Mouse (Mus musculus) neural tube, embryonic 15.5 days (tissue): Measurements from ENCODE around the gene Tmcc2. TPM values are rescaled to one million over a fixed set of nuclear protein-coding genes. Genes with fewer than 3 reads are reported as not detected.

ENCODE experiments used
- ATAC-seq: fragments of 200-750 bp; cut with Nextera tagmentation; 2 replicates; pipeline ENCODE4 v1.8.0; 2017; ENCODE audit warnings: mild to moderate bottlenecking, moderate TSS enrichment, moderate library complexity; ENCODE audit not compliant: low FRiP score
- H3K27ac ChIP-seq: fragments of 300-500 bp; sonication (generic); replicated peaks from 2 replicates; pipeline ENCODE4 v1.5.1; 2015; ENCODE audit warnings: mild to moderate bottlenecking, inconsistent platforms
- H3K27me3 ChIP-seq: fragments of 300-500 bp; sonication (generic); replicated peaks from 2 replicates; pipeline ENCODE4 v1.6.1; 2015; ENCODE audit warnings: inconsistent platforms
- H3K36me3 ChIP-seq: fragments of 300-500 bp; sonication (generic); 2 replicates; pipeline ENCODE4 v1.6.1; 2015; ENCODE audit warnings: inconsistent platforms
- H3K4me1 ChIP-seq: fragments of 300-500 bp; sonication (generic); 2 replicates; pipeline ENCODE4 v1.6.1; 2015; ENCODE audit warnings: inconsistent platforms
- H3K4me2 ChIP-seq: fragments of 300-500 bp; sonication (generic); 2 replicates; pipeline ENCODE4 v1.6.1; 2015; ENCODE audit warnings: inconsistent platforms, mild to moderate bottlenecking, moderate library complexity
- H3K4me3 ChIP-seq: fragments of 300-500 bp; sonication (generic); replicated peaks from 2 replicates; pipeline ENCODE4 v1.5.1; 2015; ENCODE audit warnings: mild to moderate bottlenecking, inconsistent platforms
- H3K9ac ChIP-seq: fragments of 300-500 bp; sonication (generic); replicated peaks from 2 replicates; pipeline ENCODE4 v1.6.1; 2015; ENCODE audit warnings: mild to moderate bottlenecking, inconsistent platforms
- H3K9me3 ChIP-seq: fragments of 300-500 bp; sonication (generic); replicated peaks from 2 replicates; pipeline ENCODE4 v1.6.1; 2016; ENCODE audit warnings: inconsistent platforms
- WGBS: fragments of 180-500 bp; shearing (Covaris S2); methylation state at CpG from one replicate; pipeline ENCODE4 v1.1.7; 2015; ENCODE audit warnings: mixed read lengths; 5-methylcytosine and 5-hydroxymethylcytosine counted together
- polyA plus RNA-seq: library from polyadenylated mRNA; unstranded; fragments of >200 nt; fragmentation: Nextera tagmentation; extraction: Ambion mirVana; gene quantifications from 2 replicates; pipeline ENCODE4 v1.2.1, GENCODE M21; 2015

Gene Tmcc2
- polyA plus RNA-seq, 1 experiment from 2014 or later = 33.2 TPM

DNA sequence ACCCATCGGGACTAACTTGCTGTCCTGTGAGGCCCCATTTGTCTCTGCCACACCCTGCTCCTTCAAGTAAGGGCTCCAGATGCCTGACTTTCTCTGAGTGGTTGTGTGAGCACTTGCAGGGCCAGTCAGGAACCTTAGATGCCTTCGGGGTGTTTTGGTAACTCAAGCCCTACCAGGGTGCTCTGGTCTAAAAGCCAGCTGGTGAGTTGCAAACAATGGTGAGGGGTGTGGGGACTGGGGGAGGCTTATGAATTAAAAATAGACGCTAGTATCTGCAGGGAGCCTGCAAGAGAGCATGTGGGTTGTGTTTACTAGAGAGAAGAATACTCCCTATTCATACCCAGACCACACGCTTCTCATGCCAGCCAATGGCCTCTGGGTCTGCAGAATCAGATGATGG is 15.8 kb downstream of the Tmcc2 start:
- Histone ChIP-seq H3K27me3 (no peaks in the 10 kb centered on the region), H3K4me2 (no peak overlapping the region), H3K36me3 (peaks cover 27% of the 10 kb centered on the region), H3K9ac (no peak overlapping the region), H3K4me1 (peaks cover 70% of the 10 kb centered on the region), H3K27ac (no peak overlapping the region), H3K9me3 (no peaks in the 10 kb centered on the region), H3K4me3 (no peak overlapping the region)
- ATAC-seq = no peak
- WGBS = 42% methylated on average over 4 of the region's 4 CpGs

DNA sequence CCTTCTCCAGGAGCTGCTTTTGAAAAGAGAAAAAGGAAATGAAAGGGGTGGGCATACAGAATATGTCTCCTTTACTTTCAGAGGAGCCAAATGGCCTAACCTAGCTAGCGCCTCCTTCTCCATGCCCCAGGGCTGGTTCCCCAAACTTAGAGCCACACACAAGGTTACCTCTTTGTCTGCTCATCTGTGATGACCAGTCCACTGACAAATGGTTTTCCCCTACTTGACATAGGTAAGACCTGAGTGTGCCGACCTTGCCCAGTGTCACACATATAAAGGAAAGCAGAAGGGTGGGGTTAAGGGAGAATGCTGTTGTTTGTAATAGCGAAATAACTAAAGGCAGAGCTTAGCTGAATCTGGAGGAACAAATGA is 16.2 kb downstream of the Tmcc2 start:
- no peak overlapping the region for H3K4me2 ChIP-seq
- peaks cover 24% of the 10 kb centered on the region for H3K36me3 ChIP-seq
- 0 out of 2 replicates have a peak overlapping the region, but pooled peaks have one; percentile 38 for H3K27ac ChIP-seq
- no peak for ATAC-seq
- 76% methylated on average over 3 of the region's 3 CpGs for WGBS
- H3K9ac ChIP-seq = no peak overlapping the region
- H3K4me1 ChIP-seq = peaks cover 70% of the 10 kb centered on the region
- H3K9me3 ChIP-seq = no peaks in the 10 kb centered on the region
- no peaks in the 10 kb centered on the region for H3K27me3 ChIP-seq
- H3K4me3 ChIP-seq = no peak overlapping the region

DNA sequence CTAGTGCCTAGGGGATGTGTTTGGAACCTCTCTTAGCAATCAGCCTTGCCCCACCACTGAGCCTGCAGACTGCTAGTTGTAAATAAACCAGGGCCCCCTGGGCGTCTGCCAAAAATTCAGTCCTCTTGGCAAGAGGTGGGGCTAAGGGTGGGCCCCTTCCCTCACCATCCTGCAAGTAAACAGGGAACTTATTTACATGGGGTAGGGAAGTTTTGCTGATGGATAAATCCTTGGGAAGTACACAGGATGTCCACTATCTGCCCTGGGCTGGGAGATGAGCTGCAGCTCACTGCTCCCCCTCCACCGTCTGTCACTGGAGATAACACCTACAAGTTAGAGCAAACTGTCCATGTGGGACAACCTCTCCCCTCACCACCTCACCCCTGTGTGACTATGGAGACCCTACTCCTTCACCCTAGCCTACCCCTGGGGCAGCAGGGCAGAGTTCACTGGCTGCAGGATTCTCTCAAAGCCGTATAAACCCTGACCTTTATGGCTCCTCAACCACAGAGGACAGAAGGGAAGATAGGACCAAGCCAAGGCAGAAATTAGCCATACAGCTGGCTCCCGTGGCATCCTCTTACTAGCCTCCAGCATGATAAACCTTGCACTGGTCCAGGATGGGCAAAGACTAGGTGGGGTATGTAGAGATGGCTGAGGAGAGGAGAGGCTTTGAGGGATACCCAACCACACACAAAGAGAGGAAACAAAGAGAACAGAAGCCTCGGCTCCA is 16.8 kb downstream of the Tmcc2 start:
- H3K4me2 ChIP-seq = no peak overlapping the region
- H3K4me3 ChIP-seq = no peak overlapping the region
- H3K27me3 ChIP-seq = no peaks in the 10 kb centered on the region
- peaks cover 70% of the 10 kb centered on the region for H3K4me1 ChIP-seq
- no peak overlapping the region for H3K9ac ChIP-seq
- H3K9me3 ChIP-seq = no peaks in the 10 kb centered on the region
- H3K36me3 ChIP-seq = peaks cover 19% of the 10 kb centered on the region
- 0 out of 2 replicates have a peak, but pooled peaks have one; percentile 22 for ATAC-seq
- 33% methylated on average over 5 of the region's 5 CpGs for WGBS
- 0 out of 2 replicates have a peak overlapping the region, but pooled peaks have one; percentile 38 for H3K27ac ChIP-seq

DNA sequence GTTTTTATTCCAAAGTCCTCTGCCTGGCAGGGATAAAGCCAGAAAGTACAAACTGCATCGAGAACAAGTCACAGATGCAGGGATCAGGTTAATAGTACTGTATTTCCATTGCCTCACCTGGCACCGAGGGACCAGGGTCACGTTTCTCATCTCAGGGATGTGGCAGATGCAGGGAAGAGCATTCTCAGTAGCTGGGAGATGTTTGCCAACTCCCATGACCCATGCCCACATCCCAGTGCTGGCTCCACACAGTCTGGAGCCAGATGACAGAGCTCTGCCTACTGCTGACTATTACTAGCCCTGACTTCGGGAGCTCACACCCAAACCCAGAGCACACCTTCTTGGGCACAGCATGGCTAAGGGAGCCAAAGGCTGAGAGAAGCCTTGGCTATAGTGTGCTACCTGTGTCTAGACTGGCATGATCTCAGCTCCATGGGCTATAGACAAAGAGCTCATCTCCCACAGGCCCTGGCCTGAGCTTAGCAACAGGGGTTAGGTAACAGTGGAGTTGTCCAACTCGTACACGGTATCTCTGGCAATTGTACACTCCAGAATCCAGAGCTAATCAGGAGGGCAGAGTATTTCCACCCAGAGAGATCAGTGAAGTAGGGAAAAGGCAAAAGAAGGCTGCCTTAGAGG is 18.1 kb downstream of the Tmcc2 start:
- Histone ChIP-seq H3K36me3 (peaks cover 12% of the 10 kb centered on the region), H3K4me3 (no peak overlapping the region), H3K4me2 (no peak overlapping the region), H3K9me3 (no peaks in the 10 kb centered on the region), H3K4me1 (peaks cover 71% of the 10 kb centered on the region), H3K27me3 (no peaks in the 10 kb centered on the region), H3K9ac (no peak overlapping the region), H3K27ac (0 out of 2 replicates have a peak overlapping the region, but pooled peaks have one; percentile 18)
- WGBS = 80% methylated on average over 6 of the region's 6 CpGs
- ATAC-seq = no peak

DNA sequence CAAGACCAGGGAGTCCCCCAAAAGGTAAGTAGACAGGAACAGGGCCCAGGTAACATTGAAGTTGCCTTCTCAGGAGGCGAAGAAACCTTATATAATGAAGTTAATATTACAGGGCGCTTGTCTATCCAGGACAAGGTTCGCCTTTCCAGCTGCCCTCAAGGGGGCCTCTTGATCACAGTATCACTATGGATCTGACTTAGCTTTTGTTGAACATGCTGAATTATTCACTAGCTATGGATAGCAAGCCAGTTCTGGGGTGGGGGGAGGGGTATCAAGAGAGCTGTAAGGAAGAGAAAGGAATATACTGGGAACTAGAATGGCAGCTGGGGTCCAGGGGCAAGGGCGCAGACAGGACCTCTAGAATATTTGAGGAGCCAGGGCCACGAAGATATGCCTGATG is 18.7 kb downstream of the Tmcc2 start:
- H3K4me2 ChIP-seq = no peak overlapping the region
- H3K27me3 ChIP-seq = no peaks in the 10 kb centered on the region
- H3K9ac ChIP-seq = no peak overlapping the region
- H3K36me3 ChIP-seq = peaks cover 12% of the 10 kb centered on the region
- WGBS = 63% methylated on average over 5 of the region's 5 CpGs
- H3K9me3 ChIP-seq = no peaks in the 10 kb centered on the region
- H3K4me1 ChIP-seq = peaks cover 72% of the 10 kb centered on the region
- no peak for ATAC-seq
- no peak overlapping the region for H3K4me3 ChIP-seq
- H3K27ac ChIP-seq = no peak overlapping the region

DNA sequence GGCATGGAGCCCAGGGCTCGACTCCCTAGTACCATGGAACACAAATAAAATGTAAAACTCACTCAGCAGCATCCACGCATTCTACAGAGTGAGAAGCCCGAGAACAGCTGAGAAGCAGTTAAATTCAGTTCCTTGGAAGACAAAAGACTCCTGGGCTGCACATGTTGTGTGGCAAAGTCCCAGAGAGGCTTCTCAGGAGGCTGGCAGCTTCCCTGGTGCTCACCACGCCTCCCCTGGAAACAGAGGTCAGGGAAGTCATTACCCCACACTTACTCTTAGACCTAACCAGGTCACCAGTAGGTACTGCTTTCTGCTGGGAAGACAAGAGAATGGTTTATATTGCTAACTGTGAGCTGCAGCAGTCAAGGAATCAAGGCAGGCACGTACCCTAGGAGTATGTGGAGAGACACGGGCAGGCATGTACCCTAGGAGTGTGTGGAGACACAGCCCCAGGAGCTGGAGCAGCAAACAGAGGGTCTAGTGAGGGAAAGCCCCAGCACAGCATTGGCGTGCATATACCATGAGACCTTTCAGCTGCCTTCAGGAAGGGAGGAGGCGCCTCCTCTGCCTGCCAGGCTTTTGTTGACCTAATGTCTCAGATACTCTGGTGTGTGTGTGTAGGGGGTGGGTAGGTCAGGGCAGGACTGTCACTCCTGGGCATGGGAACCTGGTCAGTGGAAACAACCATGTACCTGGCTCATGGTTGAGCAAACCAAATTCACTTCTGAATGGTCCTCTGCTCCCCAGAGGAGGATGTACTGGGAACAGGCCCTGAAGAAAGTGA is 19.6 kb downstream of the Tmcc2 start:
- 50% methylated on average over 8 of the region's 8 CpGs for whole genome bisulfite sequencing
- H3K4me3 ChIP-seq = no peak overlapping the region
- no peak overlapping the region for H3K9ac ChIP-seq
- H3K4me1 ChIP-seq = peaks cover 74% of the 10 kb centered on the region
- no peaks in the 10 kb centered on the region for H3K27me3 ChIP-seq
- H3K4me2 ChIP-seq = no peak overlapping the region
- ATAC-seq = no peak
- peaks cover 12% of the 10 kb centered on the region for H3K36me3 ChIP-seq
- H3K27ac ChIP-seq = 0 out of 2 replicates have a peak overlapping the region, but pooled peaks have one; percentile 33
- no peaks in the 10 kb centered on the region for H3K9me3 ChIP-seq

DNA sequence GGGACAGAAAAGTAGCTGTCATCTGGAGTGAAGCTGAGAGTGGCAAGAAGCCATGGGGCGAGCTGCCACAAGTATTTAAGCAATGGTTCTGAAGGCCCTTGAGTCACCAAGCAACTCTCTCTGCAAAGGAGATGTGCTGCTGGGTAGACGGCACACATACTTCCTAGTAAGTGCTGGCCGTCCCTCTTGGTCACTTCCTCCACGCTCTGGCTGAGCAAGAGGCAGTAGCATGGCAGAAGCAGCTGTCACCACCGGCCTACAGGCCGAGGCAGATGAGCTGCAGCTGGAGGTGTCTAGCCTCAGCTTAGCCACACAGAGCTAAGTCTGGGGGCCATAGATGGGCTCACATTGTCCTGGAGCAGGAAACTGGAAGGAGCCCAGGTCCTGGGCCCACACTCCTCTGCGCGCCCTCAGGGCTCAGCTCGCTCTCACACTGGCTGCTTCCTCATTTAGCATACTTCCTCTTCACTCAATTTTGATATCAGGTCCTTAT is 20.4 kb downstream of the Tmcc2 start:
- 84% methylated on average over 9 of the region's 9 CpGs for WGBS
- ATAC-seq = no peak

DNA sequence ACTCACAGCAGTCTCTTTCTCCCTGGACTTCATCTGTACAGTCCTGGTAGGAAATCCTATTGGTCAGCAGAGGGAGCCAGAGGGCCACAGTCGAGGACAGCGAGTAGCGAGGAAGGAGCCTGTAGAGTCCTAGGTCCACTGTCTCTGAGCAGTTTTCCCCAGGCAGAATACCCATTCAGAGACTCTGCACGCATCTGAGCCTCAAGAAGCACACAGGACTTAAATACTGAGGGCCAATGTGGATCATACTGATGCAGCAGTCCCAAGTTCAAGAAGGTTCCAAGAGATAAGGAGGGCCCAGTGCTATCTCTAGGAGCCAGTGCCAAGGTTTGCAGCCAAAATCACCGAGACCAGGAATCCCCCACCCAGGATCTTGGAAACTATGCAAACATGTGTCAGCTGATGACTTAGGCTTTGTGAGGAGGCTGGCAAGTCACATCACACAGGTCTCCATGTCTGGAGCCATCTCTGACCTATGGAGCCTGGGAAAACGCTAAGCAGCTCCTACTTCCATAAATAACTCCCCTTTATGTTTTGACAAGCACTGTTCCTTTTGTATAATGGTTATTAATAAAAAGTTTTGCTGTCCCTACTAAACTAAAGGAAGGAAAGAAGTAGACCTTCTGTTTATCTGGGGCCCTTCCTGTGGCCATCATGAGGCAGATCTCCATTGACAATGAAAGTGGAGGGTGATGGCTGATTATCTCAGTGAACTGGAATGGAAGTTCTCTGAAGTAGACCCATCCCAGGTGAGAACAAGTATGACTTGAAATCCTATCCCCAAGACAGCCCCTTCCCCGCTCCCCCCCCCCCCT is 23.2 kb downstream of the Tmcc2 start:
- H3K27ac ChIP-seq = peak overlapping the region; percentile 39; the same call in 1 of the 2 replicates
- no peaks in the 10 kb centered on the region for H3K27me3 ChIP-seq
- H3K4me2 ChIP-seq = no peak overlapping the region
- no peak overlapping the region for H3K9ac ChIP-seq
- peak; percentile 74 for ATAC-seq
- H3K4me1 ChIP-seq = peaks cover 58% of the 10 kb centered on the region
- H3K36me3 ChIP-seq = peaks cover 12% of the 10 kb centered on the region
- 36% methylated on average over 7 of the region's 7 CpGs for WGBS
- H3K9me3 ChIP-seq = no peaks in the 10 kb centered on the region
- no peak overlapping the region for H3K4me3 ChIP-seq

More for the DNA sequence above, 20.4 kb downstream of the Tmcc2 start:
- 0 out of 2 replicates have a peak overlapping the region, but pooled peaks have one; percentile 45 for H3K27ac ChIP-seq
- peaks cover 12% of the 10 kb centered on the region for H3K36me3 ChIP-seq
- H3K4me1 ChIP-seq = peaks cover 74% of the 10 kb centered on the region
- H3K9ac ChIP-seq = no peak overlapping the region
- no peaks in the 10 kb centered on the region for H3K9me3 ChIP-seq
- no peaks in the 10 kb centered on the region for H3K27me3 ChIP-seq
- no peak overlapping the region for H3K4me2 ChIP-seq
- no peak overlapping the region for H3K4me3 ChIP-seq

DNA sequence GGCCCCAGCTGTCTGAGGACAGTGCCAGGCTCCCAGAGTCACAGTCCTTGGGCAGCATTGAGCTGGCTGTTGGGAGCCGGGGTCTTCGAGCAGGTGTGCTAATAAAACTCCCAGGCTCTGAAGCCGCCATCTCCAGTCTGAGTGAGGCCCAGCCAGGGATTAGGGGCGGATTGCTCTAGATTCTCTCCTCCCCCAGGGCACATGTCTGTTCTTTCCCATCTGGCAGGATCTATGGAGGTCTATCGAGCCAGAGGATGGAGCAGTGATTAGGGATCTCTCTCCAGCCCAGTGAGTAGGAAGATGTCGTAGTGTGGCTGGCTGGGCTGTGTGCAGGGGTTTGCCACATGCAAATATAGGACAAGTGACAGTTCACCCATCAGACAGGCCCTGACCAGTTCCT is 24.1 kb downstream of the Tmcc2 start:
- H3K4me2 ChIP-seq = no peak overlapping the region
- H3K27me3 ChIP-seq = no peaks in the 10 kb centered on the region
- WGBS = 44% methylated on average over 6 of the region's 6 CpGs
- ATAC-seq = no peak
- no peak overlapping the region for H3K4me3 ChIP-seq
- H3K9me3 ChIP-seq = no peaks in the 10 kb centered on the region
- no peak overlapping the region for H3K27ac ChIP-seq
- peaks cover 18% of the 10 kb centered on the region for H3K36me3 ChIP-seq
- no peak overlapping the region for H3K9ac ChIP-seq
- H3K4me1 ChIP-seq = peaks cover 49% of the 10 kb centered on the region

DNA sequence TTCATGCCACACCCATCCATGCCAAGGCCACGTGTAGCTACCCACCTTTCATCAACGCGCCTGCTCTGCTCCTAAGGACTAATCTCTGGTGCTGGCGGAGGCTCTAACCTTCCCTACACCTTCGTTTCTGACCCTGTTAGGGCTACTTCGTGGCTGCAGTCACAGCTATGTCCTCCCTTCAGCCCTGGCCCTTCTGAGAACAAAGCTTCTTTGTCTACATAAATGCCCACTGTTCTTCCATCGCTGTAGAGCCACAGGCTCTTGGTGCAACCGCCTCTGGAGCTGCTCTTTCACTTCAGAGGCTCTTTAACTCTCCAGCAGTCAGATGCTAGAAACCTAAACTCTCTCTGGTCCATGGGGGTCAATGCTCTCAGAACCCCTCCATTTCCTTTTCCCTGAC is 24.8 kb downstream of the Tmcc2 start:
- H3K36me3 ChIP-seq = peaks cover 18% of the 10 kb centered on the region
- H3K9me3 ChIP-seq = no peaks in the 10 kb centered on the region
- 58% methylated on average over 8 of the region's 8 CpGs for WGBS
- H3K4me2 ChIP-seq = no peak overlapping the region
- H3K9ac ChIP-seq = no peak overlapping the region
- ATAC-seq = no peak
- no peaks in the 10 kb centered on the region for H3K27me3 ChIP-seq
- H3K4me1 ChIP-seq = peaks cover 42% of the 10 kb centered on the region
- H3K4me3 ChIP-seq = no peak overlapping the region
- H3K27ac ChIP-seq = no peak overlapping the region

DNA sequence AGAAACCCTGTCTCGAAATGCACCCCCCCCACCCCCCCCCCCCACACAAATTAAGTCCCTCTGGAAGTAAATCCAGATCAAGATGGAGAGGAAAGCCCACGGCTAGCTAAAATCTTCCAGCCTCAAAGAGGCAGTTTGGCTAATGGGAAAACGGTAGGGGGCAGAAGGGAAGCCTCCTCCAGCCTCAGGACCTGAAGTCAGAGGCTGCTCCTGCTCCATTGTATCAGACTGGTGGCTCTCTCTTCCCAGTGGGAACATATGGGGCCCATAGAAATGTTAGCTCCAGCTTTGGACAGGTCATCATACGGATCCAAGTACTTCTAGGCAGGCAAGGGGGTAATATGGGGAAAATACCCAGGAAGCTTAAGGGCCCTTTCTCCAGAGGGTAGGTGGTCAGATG is 25.4 kb downstream of the Tmcc2 start:
- ATAC-seq = no peak
- WGBS = 62% methylated on average over 4 of the region's 4 CpGs
- no peaks in the 10 kb centered on the region for H3K27me3 ChIP-seq

More for the DNA sequence above, 25.4 kb downstream of the Tmcc2 start:
- H3K27ac ChIP-seq = no peak overlapping the region
- H3K9me3 ChIP-seq = no peaks in the 10 kb centered on the region
- H3K36me3 ChIP-seq = peaks cover 19% of the 10 kb centered on the region
- no peak overlapping the region for H3K9ac ChIP-seq
- no peak overlapping the region for H3K4me2 ChIP-seq
- peaks cover 37% of the 10 kb centered on the region for H3K4me1 ChIP-seq
- H3K4me3 ChIP-seq = no peak overlapping the region
